Mouse (Mus musculus): ENCODE results near the gene Shc2. TPM values are rescaled to one million over a fixed set of nuclear protein-coding genes. Genes with fewer than 3 reads are reported as not detected.

Gene Shc2
- 1.7 TPM for polyA plus RNA-seq (2014; fragmentation: Illumina TruSeq; extraction: RNeasy Lipid Tissue Mini Kit (QIAGEN cat#74804))

DNA sequence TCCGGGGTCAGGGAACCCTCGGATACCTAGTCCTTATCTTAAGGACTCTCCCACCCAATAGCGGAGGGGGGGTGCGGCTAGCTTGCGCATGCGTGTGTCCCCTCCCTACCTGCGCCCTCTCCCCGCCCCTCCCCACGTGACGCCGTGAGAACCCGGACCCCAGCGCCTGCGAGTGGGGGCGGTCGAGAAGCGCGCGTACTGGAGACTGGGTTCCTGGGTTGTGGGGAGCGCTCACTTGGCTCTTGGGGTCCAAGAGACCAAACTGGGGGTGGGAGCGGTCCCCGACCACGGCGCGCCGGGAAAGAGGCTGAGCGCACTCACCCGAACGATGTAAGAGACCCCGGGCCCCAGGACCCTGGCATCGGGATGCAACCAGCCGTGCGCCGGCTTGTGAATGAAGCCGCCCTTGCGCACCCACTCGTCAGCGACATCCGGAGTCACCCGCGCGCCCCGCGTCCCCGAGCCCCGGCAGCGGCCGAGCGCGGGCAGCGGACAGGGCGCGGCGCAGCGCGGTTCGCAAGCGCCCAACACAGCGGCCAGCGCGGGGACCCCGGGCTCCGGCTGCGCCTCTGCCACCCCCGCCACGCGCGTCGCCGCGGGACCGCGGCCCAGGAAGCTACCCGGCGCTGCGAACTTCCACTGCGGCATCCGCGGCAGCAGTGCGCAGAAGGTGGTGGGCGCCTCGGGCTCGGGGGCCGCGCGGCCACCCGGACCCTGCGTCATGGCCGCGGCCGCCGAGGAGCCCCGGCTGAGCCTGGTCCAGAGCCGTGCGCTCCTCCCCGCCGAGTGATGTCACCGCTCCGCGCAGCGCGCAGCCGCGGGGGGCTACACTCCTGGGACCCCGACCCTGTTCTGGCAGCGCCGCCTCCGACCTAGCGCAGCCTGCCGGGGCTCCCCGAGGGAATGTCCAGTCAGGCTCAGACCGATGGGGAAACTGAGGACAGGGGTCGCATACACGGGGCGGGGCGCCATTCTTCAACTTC lies at the start of gene Shc2:
Gene Shc2, minus strand, starts transcription at position 791 of the 983 bp plus-strand sequence.

DNA sequence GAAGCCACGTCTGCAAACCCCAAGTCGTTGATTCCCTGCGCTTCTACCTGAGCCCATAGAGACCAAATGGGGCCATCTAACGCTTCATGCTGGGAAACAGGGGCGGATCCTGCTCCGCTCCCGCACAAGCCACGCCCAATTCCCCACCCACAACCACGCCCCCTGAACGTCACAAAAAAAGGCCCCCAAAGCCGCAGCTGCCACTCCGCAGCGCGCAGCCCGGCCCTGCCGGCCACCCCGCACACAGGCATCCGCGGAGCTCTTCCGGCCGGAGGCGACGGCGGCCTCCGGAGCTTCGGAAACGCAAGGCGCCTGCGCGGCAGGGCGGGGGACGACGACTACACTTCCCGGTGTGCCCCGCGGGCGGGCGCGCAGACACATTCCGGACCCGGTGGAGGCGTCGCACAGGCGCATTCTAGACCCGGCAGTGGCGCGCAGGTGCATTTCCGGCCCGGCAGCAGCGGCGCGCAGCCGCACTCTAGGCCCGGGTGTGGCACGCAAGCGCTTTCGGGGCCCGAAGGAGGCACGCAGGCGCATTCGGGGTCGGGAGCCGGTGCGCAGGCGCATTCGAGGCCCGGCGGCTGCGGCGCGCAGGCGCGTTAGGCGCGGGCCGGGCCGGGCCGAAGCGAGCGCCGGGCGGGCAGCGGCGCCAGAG lies 44.0 kb upstream of the Shc2 start, which contains the start of gene Cdc34:
Gene Cdc34, plus strand, starts transcription at position 605 of the 655 bp plus-strand sequence.

DNA sequence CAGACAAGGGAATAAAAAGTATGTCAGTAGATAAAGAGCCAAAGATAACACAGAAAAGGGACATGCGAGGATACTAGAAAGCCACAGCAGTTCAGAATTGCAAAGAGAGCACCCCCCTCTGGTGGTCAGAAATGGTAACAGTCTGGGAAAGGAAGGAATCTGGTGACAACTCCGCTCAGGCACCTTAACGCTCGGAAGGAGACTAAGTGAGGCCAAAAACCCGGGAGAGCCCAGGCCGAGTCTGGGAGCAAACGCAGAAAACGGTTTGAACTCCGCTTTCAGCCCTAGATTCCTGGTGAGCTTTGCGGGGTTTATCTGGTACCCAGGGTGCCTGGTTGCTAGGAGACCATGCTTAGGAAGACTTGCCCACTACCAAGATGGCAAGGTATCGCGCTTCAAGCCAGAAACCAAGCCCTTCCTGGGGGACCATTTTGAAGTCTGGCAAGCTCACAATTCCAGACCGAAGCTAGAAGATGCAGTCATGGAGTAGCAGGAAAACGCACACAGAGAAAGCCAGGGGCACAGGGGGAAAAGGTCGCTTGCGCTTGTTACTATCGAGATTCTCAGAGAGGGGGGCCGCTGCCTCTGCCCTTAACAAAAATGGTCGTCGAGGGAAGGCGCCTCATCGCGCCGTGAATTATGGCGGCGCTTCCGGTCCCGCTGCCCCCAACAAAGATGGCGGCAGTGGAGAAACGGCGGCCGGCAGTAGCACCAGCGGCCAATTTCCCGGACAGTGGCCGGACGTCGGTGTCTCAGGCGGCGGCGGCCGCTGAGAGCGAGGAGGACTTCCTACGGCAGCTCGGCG lies 31.3 kb upstream of the Shc2 start, which contains the start of gene Tpgs1:
Gene Tpgs1, plus strand, starts transcription at position 599 of the 805 bp plus-strand sequence.

DNA sequence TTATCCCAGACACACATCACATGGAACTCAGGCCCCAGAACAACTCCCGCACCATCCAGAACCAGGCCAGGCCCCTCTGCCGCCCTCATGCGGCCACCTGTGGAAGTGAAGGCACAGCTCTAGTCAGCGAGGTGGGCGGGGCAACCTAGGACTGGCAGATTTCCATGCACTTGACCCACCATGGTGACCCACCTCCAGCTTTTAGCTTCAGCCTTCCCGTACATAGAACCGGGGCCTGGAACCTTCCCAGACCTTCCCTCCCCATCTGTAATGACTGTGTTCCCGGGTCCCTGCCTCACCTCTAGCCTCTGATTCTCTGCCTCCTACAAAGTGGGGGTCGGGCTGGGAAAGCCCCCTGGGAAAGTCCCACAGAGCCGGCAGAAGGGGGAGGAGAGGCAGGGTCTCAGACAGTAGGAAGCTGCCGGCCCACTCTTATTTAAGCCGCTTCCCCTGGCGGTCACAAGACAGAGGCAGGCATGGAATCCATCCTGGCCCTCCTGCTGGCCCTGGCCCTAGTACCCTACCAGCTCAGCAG lies 26.5 kb upstream of the Shc2 start, which contains the start of gene Madcam1:
Gene Madcam1, plus strand, starts transcription at position 429 of the 535 bp plus-strand sequence.

DNA sequence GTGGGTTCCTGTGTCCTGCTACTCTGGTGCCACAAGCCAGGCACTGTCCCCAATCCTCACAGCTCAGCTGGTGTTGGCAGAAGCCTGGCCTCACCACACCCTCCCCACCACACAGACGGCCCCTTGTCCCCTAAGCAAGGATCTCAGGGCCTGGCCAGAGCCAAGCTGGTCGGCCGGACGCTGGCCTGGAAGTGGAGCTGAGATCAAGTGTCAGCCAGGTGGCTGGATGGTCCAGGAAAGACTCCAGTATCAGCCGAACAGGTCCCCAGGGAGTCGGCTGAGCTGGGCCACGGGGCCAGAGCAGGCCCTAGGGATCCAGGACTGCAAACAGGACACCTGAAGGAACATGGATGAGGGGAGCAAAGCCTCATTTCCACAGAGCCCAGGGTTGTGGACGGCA lies 8.0 kb upstream of the Shc2 start, which contains the start of gene Odf3l2:
Gene Odf3l2, minus strand, starts transcription at position 28 of the 400 bp plus-strand sequence.

DNA sequence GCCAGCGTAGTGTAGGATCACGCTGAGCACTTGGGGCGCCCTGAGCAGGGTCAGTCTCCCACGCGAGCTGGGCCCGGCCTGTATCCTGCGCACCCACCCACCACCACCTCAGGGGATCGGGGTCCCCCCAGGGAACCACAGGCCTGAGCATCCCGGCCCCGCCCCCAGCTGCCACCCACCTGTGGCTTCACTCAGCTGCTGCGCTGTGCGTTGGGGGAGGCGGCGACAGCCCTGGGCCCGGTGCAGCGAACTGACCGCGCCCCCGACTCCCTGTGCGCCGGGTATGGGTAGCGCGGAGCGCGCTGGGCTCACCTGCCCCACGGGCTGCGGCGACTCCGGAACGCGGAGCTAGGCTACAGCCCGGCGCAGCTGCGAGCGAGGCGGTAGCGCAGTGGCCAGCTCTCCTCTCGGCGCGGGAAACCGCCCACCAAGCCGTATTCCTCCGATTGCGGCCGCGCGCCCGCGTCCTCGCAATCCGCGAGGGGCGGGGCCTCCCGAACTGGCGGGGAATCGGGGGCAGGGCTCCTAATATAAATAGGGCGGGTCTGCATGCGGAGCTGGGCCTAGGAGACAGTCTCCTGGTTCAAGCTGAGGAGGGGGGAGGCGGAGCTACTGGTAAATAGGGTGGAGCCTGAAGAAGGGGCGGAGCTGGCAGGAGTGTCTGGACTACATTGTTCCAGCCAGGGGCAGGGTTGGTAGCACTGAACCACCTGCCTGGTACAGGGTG lies 24.0 kb downstream of the Shc2 start, which contains the start of gene C2cd4c:
Gene C2cd4c, minus strand, starts transcription at position 448 of the 727 bp plus-strand sequence.

DNA sequence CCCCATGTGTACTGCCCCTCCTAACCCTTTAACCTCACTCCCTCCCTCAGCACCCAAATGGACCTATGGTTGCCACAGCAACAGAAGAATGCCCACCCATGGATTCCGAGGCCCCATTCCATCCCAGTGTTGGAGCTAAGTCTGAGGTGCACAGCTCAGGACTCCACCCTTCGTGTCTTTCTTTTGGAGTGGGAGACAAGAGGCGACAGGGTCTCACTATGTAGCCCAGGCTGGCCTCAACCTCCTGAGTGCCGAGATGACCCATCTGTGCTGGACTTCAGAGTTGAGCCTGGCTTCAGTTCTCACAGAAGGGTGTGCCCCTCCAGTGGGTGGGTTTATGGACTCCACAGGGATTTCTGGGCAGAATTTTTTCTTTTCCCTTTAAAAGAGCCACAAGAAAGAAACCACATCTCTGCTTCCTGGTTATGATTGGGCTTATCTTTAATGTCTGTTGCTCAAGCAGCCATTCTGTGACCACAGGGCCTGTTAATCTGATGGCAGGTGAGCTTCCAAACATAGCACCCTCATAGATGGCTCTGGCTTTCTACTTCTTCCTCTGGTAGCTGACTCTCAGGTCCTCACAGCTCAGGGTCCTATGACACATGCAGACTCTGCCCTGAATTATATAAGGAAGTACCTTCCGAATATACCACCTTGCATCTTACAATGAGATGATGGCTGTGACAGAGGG lies 50.5 kb downstream of the Shc2 start, which contains the start of gene Theg:
Gene Theg, minus strand, starts transcription at position 271 of the 691 bp plus-strand sequence.

Other genes with a start within 250 kb of the Shc2 start
- gene Vmn2r83, start 169.2 kb downstream of the Shc2 start, polyA plus RNA-seq (2014; fragmentation: Illumina TruSeq; extraction: RNeasy Lipid Tissue Mini Kit (QIAGEN cat#74804)) = not detected
- gene Plpp2, start 104.1 kb downstream of the Shc2 start, polyA plus RNA-seq (2014; fragmentation: Illumina TruSeq; extraction: RNeasy Lipid Tissue Mini Kit (QIAGEN cat#74804)) = 1.3 TPM
- gene Mier2, start 82.7 kb downstream of the Shc2 start, polyA plus RNA-seq (2014; fragmentation: Illumina TruSeq; extraction: RNeasy Lipid Tissue Mini Kit (QIAGEN cat#74804)) = not detected
- gene Theg, start 50.6 kb downstream of the Shc2 start, polyA plus RNA-seq (2014; fragmentation: Illumina TruSeq; extraction: RNeasy Lipid Tissue Mini Kit (QIAGEN cat#74804)) = not detected
- not detected for gene C2cd4c, start 23.9 kb downstream of the Shc2 start, polyA plus RNA-seq (2014; fragmentation: Illumina TruSeq; extraction: RNeasy Lipid Tissue Mini Kit (QIAGEN cat#74804))
- not detected for gene Odf3l2, start 7.8 kb upstream of the Shc2 start, polyA plus RNA-seq (2014; fragmentation: Illumina TruSeq; extraction: RNeasy Lipid Tissue Mini Kit (QIAGEN cat#74804))
- gene Madcam1, start 26.6 kb upstream of the Shc2 start, polyA plus RNA-seq (2014; fragmentation: Illumina TruSeq; extraction: RNeasy Lipid Tissue Mini Kit (QIAGEN cat#74804)) = not detected
- not detected for gene Tpgs1, start 31.5 kb upstream of the Shc2 start, polyA plus RNA-seq (2014; fragmentation: Illumina TruSeq; extraction: RNeasy Lipid Tissue Mini Kit (QIAGEN cat#74804))
- gene Cdc34, start 44.3 kb upstream of the Shc2 start, polyA plus RNA-seq (2014; fragmentation: Illumina TruSeq; extraction: RNeasy Lipid Tissue Mini Kit (QIAGEN cat#74804)) = not detected
- not detected for gene Gzmm, start 51.1 kb upstream of the Shc2 start, polyA plus RNA-seq (2014; fragmentation: Illumina TruSeq; extraction: RNeasy Lipid Tissue Mini Kit (QIAGEN cat#74804))
- 239 TPM for gene Bsg, start 66.6 kb upstream of the Shc2 start, polyA plus RNA-seq (2014; fragmentation: Illumina TruSeq; extraction: RNeasy Lipid Tissue Mini Kit (QIAGEN cat#74804))
- 0.20 TPM for gene Hcn2, start 78.7 kb upstream of the Shc2 start, polyA plus RNA-seq (2014; fragmentation: Illumina TruSeq; extraction: RNeasy Lipid Tissue Mini Kit (QIAGEN cat#74804))
- gene Polrmt, start 108.7 kb upstream of the Shc2 start, polyA plus RNA-seq (2014; fragmentation: Illumina TruSeq; extraction: RNeasy Lipid Tissue Mini Kit (QIAGEN cat#74804)) = not detected
- not detected for gene Fgf22, start 117.2 kb upstream of the Shc2 start, polyA plus RNA-seq (2014; fragmentation: Illumina TruSeq; extraction: RNeasy Lipid Tissue Mini Kit (QIAGEN cat#74804))
- 0.29 TPM for gene Rnf126, start 129.0 kb upstream of the Shc2 start, polyA plus RNA-seq (2014; fragmentation: Illumina TruSeq; extraction: RNeasy Lipid Tissue Mini Kit (QIAGEN cat#74804))
- gene Fstl3, start 139.4 kb upstream of the Shc2 start, polyA plus RNA-seq (2014; fragmentation: Illumina TruSeq; extraction: RNeasy Lipid Tissue Mini Kit (QIAGEN cat#74804)) = 1.2 TPM
- gene Prss57, start 153.0 kb upstream of the Shc2 start, polyA plus RNA-seq (2014; fragmentation: Illumina TruSeq; extraction: RNeasy Lipid Tissue Mini Kit (QIAGEN cat#74804)) = not detected
- gene Palm, start 155.7 kb upstream of the Shc2 start, polyA plus RNA-seq (2014; fragmentation: Illumina TruSeq; extraction: RNeasy Lipid Tissue Mini Kit (QIAGEN cat#74804)) = 0.77 TPM
- gene Misp, start 183.1 kb upstream of the Shc2 start, polyA plus RNA-seq (2014; fragmentation: Illumina TruSeq; extraction: RNeasy Lipid Tissue Mini Kit (QIAGEN cat#74804)) = not detected
- 114 TPM for gene Ptbp1, start 216.5 kb upstream of the Shc2 start, polyA plus RNA-seq (2014; fragmentation: Illumina TruSeq; extraction: RNeasy Lipid Tissue Mini Kit (QIAGEN cat#74804))
- gene Prtn3, start 236.6 kb upstream of the Shc2 start, polyA plus RNA-seq (2014; fragmentation: Illumina TruSeq; extraction: RNeasy Lipid Tissue Mini Kit (QIAGEN cat#74804)) = not detected
- gene Plppr3, start 236.7 kb upstream of the Shc2 start, polyA plus RNA-seq (2014; fragmentation: Illumina TruSeq; extraction: RNeasy Lipid Tissue Mini Kit (QIAGEN cat#74804)) = not detected
- not detected for gene Elane, start 248.3 kb upstream of the Shc2 start, polyA plus RNA-seq (2014; fragmentation: Illumina TruSeq; extraction: RNeasy Lipid Tissue Mini Kit (QIAGEN cat#74804))